Mouse (Mus musculus): ENCODE measurements around the gene Atp5l.

The Atp5l gene

DNA sequence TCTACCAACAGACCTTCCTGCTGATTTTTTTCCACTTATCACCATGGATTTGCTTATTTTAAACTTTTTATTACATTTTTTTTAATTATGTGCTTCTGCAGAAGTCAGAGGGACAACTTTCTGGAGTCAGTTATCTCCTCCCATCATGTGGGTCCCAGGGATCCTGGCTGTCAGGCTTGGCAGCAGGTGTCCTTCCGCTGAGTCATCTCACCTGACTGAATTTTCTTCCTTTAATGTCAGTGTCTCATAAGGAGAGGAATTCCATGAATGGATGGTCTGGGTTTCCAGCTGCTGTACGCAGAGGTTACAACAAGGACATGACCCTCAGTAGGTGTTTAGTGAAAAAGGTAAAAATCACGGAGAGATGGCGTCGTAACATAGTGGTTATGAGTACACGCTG, 29.3 kb downstream of the Atp5l start:
- no peak for DNase-seq

- DNase-seq: no peak
These were observed 30.4 kb downstream of the Atp5l start for GRCm38 (mm10) chr9:44890122-44890521.

DNA sequence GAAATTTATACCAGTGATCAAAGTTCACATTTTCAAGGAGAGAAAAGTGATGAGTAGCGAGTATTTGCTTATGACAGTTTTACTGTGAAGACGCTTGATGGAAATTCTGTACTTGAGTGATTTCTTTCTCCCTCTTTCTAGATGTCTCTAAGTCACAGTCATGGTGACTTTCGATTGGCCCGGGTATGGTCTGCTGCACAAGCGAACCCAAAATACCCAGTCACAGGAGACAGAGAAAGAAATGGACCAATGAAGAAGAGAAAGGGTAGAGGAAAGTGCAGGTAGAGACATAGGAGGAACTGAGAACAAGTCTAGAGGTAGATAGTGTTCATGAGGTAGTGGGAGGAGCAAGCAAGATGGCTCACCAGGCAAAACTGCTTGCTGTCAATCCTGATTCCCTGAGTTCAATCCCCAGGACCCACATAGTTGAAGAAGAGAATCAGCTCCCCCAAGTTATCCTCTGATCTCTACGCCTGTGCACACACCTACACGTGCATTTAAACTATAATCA, 32.4 kb downstream of the Atp5l start:
- DNase-seq: no peak

GRCm38 (mm10) chr9:44882981-44883569, 37.5 kb downstream of the Atp5l start:
- no peak for DNase-seq

GRCm38 (mm10) chr9:44882436-44882980, 38.0 kb downstream of the Atp5l start:
- DNase-seq: peak; percentile 73 to 81

- peak; percentile 84 to 90 for DNase-seq
These were observed 38.6 kb downstream of the Atp5l start for GRCm38 (mm10) chr9:44881941-44882435.

- peak; percentile 98 for DNase-seq
These were observed 39.2 kb downstream of the Atp5l start, which contains the start of gene Kmt2a for GRCm38 (mm10) chr9:44881221-44881871. Gene Kmt2a (minus strand): TSS chr9:44881296.

- peak; percentile 30 to 39 for DNase-seq
These were observed 40.0 kb downstream of the Atp5l start for GRCm38 (mm10) chr9:44880309-44881081.

DNA sequence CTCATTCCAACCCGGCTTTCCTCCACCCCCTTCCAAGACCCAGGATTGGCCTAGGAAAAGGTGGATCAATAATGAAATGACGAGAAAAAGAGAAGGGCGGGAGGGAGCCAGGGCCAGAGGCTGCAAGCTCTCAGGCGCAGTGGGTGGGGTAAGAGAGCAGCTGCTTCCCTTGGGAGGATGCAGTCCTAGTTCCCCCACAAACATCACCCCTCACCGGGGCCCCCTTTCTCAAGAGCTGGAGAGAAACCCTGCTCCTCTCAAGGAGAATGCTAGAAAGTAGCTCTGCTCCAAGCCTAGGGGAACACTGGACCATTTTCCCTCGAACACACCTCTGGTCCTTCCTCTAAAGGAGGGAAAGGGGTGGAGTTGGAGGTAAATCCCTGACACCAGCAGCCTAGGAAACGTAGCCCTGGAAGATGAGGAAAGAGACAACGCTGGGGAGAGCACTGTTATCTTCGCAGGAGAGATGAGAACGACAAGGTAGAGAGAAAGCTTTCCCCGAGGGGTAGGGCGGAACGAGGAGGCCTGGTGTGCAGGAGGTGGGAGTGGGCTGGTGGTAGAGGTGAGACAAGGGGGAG, 40.8 kb downstream of the Atp5l start:
- DNase-seq: peak in 1 of 2 experiments; percentile 24

- DNase-seq: no peak
These were observed 41.6 kb downstream of the Atp5l start for GRCm38 (mm10) chr9:44878776-44879500.

DNA sequence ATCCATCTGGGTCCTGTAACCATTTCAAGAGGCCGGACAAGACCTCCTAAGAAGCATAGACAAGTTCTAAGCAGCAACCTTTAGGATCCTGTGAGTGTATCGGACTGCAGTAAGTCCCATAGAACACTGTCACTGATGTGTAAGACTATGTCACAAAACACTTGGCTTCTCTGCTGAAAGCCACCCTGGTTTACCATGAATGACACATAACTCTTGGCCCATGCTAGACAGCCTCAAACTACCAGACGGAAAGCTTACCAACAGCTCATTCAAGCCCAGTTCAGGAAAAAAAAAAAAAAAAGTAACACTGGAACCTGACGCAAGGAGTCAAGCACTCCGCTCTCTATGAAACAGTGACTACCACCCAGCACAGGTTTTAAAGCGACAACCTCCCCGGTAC, 42.9 kb downstream of the Atp5l start:
- no peak for DNase-seq

DNA sequence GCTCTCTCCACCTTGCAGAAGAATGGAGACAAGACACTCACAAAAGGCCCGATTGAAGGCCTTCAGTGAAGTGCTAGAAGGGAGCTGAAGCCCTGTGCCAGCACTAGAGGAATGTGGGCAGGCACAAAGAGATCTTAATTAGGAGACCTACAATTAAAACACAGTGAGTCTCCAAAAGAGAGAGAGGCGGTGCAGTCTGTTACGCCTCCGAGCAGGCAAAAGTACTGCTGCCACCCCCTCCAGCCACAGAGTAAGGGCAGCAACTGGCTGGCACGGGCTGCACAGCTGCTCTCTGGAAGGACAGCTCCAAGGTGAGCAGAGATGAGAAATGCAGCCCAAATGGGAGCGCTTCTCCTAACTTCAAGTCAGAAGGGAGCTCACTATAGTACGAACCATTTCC, 45.1 kb downstream of the Atp5l start:
- DNase-seq: peak in 1 of 2 experiments; percentile 19

DNA sequence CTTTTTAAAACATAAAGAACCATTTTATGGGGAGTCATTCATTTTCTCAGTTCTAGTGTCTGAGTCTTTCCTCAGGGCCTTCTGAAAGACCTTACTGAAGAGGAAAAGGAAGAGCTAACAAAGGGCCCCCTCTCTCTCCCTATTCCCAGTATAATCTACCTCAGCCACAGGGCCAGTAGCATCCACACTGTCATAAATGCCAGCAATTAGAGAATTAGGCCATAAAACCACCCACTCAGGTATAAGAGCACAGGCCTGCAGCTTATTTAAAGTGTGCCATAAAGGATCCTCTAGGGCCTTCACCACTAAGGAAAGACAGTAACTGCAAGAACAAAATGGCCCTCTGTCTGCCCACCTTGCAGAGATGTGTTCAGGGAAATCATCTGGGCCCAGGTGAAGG, 46.3 kb downstream of the Atp5l start:
- DNase-seq: no peak

DNA sequence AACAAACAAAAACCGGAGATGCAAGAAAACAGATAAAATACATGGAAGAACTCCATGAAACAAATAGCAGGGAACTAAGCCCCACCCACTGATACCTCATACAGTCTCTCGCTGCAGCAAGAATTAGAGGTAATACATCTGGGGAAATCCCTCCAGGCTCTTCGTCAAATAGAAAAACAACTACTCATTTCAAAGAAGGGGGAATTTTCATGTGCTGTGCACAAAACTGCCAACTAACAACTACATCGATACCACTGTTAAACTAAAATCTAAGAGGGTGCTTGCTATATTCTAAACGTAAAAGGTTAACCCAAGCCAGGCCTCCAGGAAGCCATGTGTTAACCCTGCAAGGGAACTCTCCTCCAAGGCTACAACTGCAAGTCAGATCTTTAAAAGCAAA, 46.9 kb downstream of the Atp5l start:
- DNase-seq: no peak

GRCm38 (mm10) chr9:44868336-44869094, 52.0 kb downstream of the Atp5l start:
- DNase-seq: no peak

DNA sequence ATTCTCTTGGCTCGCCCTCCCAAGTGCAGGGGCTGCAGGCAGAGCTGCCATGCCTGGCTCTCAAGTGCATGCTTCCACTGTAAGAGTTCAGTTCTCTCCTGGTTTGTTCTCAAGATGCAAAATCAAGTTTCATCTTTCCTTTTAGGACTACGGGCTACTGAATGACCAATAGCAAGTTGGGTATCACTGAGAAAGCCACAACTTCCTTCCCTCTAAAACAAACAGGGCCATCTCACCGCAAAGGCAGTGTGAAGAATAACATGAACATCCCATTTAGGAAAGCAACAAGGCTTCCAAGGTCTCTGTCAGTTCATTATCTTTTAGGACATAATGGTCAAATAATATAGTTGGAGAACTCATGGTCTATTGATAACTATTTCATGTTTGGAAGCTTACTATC, 52.9 kb downstream of the Atp5l start:
- DNase-seq: no peak

DNA sequence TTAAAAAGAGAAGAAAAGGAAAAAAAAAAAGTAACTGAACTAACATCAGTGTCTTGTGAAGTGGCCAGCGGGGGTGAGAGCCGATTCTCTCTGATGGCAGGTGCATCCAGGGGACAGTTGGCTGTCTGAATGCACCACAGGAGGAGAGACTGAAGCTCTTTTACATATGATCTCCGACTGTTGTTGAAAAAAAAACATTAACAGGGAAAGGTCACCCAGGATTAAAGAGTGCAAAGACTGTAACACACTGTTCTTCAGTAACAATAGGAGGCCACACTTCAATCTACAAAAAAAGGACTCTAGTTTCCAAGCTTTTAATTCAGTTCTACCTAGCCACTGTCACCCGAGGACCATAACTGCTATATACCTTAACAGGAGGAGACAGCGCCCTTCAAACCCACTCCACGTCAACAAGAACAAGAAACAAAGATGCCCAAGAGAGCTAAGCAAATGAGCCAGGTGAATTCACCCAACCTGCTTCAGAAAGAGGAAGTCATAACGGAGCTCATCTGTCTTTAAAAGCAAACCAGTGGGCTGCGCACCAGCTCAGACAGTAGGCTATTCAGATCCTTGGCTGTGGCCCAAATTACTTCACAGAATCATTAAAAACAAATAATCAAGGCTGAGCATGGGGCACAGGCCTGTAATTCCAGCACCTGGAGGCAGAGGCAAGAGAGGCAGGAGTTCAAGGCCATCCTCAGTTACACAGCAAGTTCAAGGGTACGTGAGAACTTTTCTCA, 53.9 kb downstream of the Atp5l start:
- DNase-seq: peak in 1 of 2 experiments; percentile 16
